Mouse (Mus musculus) embryonic facial prominence, embryonic 13.5 days (tissue): ENCODE results near the gene Gpr27. TPM values are rescaled to one million over a fixed set of nuclear protein-coding genes. Genes with fewer than 3 reads are reported as not detected.

ENCODE experiments used
- ATAC-seq: fragments of 200-750 bp; cut with Nextera tagmentation; 2 replicates; pipeline ENCODE4 v1.8.0; 2017; ENCODE audit warnings: low read depth; ENCODE audit not compliant: insufficient number of reproducible peaks, insufficient read depth, low FRiP score, low TSS enrichment
- H3K27ac ChIP-seq: fragments of 300-500 bp; sonication (generic); 2 replicates; pipeline ENCODE4 v1.5.1; 2015; ENCODE audit warnings: moderate library complexity, mild to moderate bottlenecking, inconsistent platforms
- H3K27me3 ChIP-seq: fragments of 300-500 bp; sonication (generic); 2 replicates; pipeline ENCODE4 v1.6.1; 2015; ENCODE audit warnings: mild to moderate bottlenecking, inconsistent platforms
- H3K36me3 ChIP-seq: fragments of 300-500 bp; sonication (generic); 2 replicates; pipeline ENCODE4 v1.6.1; 2015; ENCODE audit warnings: mild to moderate bottlenecking, inconsistent platforms
- H3K4me1 ChIP-seq: fragments of 300-500 bp; sonication (generic); 2 replicates; pipeline ENCODE4 v1.6.1; 2015; ENCODE audit warnings: inconsistent platforms
- H3K4me2 ChIP-seq: fragments of 300-500 bp; sonication (generic); 2 replicates; pipeline ENCODE4 v1.6.1; 2015; ENCODE audit warnings: moderate library complexity, mild to moderate bottlenecking, inconsistent platforms
- H3K4me3 ChIP-seq: fragments of 300-500 bp; sonication (generic); 2 replicates; pipeline ENCODE4 v1.5.1; 2015; ENCODE audit warnings: mild to moderate bottlenecking, inconsistent platforms
- H3K9ac ChIP-seq: fragments of 300-500 bp; sonication (generic); 2 replicates; pipeline ENCODE4 v1.6.1; 2015; ENCODE audit warnings: mild to moderate bottlenecking, inconsistent platforms
- H3K9me3 ChIP-seq: fragments of 300-500 bp; sonication (generic); 2 replicates; pipeline ENCODE4 v1.6.1; 2016; ENCODE audit warnings: inconsistent platforms
- WGBS: fragments of 180-500 bp; shearing (Covaris S2); methylation state at CpG from one replicate; pipeline ENCODE4 v1.1.7; 2015; ENCODE audit warnings: mixed read lengths; 5-methylcytosine and 5-hydroxymethylcytosine counted together
- polyA plus RNA-seq: library from polyadenylated mRNA; unstranded; fragments of >200 nt; fragmentation: Nextera tagmentation; extraction: Ambion mirVana; gene quantifications from 2 replicates; pipeline ENCODE4 v1.2.1, GENCODE M21; 2015

The Gpr27 gene
- polyA plus RNA-seq, 1 experiment from 2014 or later: 4.0 TPM

DNA sequence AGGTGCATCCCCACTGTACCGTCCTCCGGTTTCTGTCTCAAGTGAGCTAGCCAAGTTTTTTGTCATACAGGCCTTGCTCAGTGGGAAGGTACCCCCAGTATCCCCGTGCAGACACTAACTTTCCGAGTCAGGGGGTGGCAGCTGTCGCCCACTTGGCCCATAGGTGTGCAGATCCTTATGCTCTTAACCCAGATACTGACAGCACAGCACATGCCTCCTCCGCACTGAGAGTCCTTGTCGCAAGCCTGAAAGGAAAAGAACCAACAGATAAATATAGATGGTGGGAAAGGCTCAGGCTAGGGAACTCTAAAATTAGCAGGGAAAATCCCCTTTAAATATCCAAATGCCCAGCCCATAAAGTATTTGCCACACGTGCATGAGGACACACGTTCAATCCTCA is 29.9 kb downstream of the Gpr27 start:
- Histone ChIP-seq H3K27me3 (peaks cover 31% of the 10 kb centered on the region), H3K4me1 (peaks cover 20% of the 10 kb centered on the region)
- WGBS: 85% methylated on average over 9 of the region's 9 CpGs

DNA sequence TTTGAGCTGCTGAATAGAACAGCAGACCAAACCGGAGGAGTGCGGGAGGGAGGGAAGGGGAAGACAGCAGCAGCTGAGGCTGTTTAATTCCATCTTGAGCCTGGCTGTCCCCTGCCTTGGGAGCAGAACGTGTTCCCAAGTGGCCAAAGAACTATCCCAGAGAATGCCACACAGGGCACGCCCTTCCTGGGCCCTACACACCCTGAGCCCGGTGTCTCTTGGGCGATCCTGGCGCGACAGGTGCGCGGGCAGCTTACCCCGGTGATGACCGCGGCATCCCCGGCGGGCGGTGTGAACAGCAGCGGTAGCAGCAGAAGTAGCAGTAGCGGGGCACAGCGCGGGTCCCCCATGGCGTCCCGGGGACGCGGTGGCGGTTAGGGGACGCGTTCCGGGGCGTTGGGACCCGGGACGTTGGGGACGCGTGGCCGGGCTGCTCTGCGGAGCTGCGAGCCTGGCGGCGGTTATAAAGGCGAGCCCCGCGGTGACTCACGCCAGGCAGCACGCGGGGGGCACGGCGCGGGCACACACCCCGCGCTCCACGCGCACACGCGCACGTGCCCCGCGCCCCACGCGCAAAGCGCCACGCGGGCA is 33.6 kb downstream of the Gpr27 start, which contains the start of gene Prok2:
Gene Prok2, minus strand, starts transcription at position 422 of the 591 bp plus-strand sequence.
- Histone ChIP-seq H3K27me3 (peaks cover 54% of the 10 kb centered on the region), H3K9ac (peak within 1 kb of the TSS; percentile 67), H3K4me2 (peak within 1 kb of the TSS; percentile 98), H3K36me3 (no peaks in the 10 kb centered on the region), H3K9me3 (no peaks in the 10 kb centered on the region), H3K27ac (no peak within 1 kb of the TSS), H3K4me1 (peaks cover 20% of the 10 kb centered on the region), H3K4me3 (peak within 1 kb of the TSS; percentile 53)
- WGBS: under 1% methylated on average over 61 of the region's 61 CpGs
- ATAC-seq: no peak

More for the DNA sequence above, 29.9 kb downstream of the Gpr27 start:
- H3K4me3 ChIP-seq: no peak overlapping the region
- no peaks in the 10 kb centered on the region for H3K36me3 ChIP-seq
- H3K9me3 ChIP-seq: no peaks in the 10 kb centered on the region
- no peak overlapping the region for H3K4me2 ChIP-seq
- no peak for ATAC-seq
- no peak overlapping the region for H3K9ac ChIP-seq
- no peak overlapping the region for H3K27ac ChIP-seq

DNA sequence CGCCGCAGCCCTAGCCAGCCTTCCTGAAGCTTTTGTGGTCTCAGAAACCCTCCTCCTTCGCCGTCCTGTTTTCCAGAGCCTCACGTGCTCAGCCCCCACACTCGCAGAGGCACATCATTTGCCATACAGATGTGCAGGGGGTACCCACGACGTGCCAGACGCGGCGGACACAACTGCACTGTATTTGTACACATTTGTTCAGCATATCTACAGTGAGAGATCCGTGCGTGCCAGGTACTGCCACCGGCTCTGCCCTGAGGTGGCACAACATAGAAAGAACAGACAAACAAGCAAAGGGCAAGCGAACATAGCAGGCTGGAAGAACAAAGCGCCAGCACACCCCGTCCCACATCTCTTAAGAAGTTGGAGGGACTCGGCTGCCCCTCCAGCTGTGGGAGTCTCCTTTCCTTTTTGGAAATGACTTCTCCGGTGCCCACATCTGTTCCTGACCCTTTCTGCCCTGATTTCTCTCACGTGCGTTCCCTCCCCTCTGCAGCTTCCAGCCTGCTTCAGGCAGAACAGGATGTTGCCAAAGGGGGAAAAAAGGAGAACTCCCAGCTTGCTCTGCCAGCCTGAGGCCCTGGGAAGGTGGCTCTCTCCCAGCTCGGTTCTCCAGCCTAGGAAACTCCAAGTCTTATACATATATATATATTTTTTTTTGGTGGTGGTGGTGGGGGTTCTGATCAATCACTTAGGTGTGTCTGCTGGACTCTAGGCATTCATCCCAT is 34.3 kb downstream of the Gpr27 start:
- Histone ChIP-seq H3K9ac (peak overlapping the region; percentile 67), H3K27ac (no peak overlapping the region), H3K4me3 (peak overlapping the region; percentile 53), H3K36me3 (no peaks in the 10 kb centered on the region), H3K9me3 (no peaks in the 10 kb centered on the region), H3K4me1 (peaks cover 20% of the 10 kb centered on the region), H3K4me2 (peak overlapping the region; percentile 98), H3K27me3 (peaks cover 54% of the 10 kb centered on the region)
- no peak; the same call in 1 of the 2 replicates for ATAC-seq
- 2% methylated on average over 22 of the region's 22 CpGs for whole genome bisulfite sequencing

DNA sequence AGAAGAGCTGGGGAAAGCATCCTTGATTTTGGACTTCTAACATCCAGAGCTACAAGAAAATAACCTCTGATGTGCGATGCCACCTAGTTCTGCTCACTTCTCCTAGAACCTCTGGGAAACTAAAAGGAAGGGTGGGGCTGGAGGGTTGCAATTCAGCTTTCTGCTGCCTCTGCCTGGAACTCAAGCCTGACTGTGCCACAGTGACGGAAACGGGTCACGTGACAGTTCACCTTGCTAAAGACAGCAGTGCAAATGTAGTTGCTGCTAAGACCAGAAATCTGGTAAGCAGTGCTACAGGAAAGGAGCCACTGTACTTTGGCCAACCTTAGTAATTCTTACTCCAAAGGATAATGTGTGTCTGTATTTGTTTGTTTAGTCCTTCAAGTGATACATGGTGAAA is 37.4 kb downstream of the Gpr27 start:
- H3K27ac ChIP-seq: no peak overlapping the region
- no peaks in the 10 kb centered on the region for H3K9me3 ChIP-seq
- peaks cover 20% of the 10 kb centered on the region for H3K4me1 ChIP-seq
- ATAC-seq: no peak
- H3K9ac ChIP-seq: no peak overlapping the region
- H3K4me3 ChIP-seq: no peak overlapping the region
- no peaks in the 10 kb centered on the region for H3K36me3 ChIP-seq
- WGBS: 87% methylated on average over 4 of the region's 4 CpGs
- H3K27me3 ChIP-seq: peaks cover 50% of the 10 kb centered on the region
- no peak overlapping the region for H3K4me2 ChIP-seq

DNA sequence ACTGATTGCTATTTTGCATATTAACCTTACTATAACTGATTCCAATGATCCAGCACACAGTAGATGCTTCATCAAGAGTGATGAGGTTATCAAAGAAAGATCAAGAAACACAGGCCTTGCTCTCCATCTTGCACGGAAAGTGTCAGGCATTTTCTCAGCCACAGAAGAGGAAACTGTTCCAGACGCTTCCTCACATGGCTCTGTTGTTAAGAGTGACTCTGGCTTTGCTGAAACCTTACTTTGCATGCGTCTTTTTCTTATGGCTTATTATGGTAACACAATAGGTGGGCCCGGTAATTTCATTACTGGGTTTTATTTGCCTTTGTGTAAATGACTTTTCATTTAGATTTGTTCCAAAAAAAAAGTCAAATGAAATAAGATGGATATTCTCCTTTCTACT is 39.4 kb downstream of the Gpr27 start:
- H3K9me3 ChIP-seq: no peaks in the 10 kb centered on the region
- H3K27ac ChIP-seq: no peak overlapping the region
- H3K27me3 ChIP-seq: peaks cover 31% of the 10 kb centered on the region
- no peak overlapping the region for H3K9ac ChIP-seq
- no peak overlapping the region for H3K4me2 ChIP-seq
- H3K36me3 ChIP-seq: no peaks in the 10 kb centered on the region
- WGBS: 86% methylated on average over 4 of the region's 4 CpGs
- no peak for ATAC-seq
- peaks cover 4% of the 10 kb centered on the region for H3K4me1 ChIP-seq
- H3K4me3 ChIP-seq: no peak overlapping the region

DNA sequence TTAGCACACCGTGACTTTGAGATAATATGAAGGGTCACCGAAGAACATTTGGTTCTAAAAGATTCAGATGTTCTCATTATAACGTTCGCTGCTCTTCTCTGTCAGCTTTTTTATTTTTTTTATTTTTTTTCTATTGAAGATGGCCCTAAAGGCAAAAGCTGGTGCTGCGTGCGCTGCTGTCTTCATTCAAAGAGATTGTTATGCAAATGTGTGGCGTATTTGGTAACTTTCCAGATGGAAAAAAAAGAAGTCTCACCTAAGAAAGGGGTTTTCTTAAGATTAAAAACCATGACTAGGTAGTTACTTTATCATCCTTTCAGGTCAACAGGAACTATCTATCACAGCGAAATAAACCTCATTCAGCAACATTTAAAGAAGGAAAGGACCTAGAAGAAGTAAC is 40.2 kb downstream of the Gpr27 start:
- Histone ChIP-seq H3K4me3 (no peak overlapping the region), H3K27ac (no peak overlapping the region), H3K27me3 (peaks cover 24% of the 10 kb centered on the region), H3K9ac (no peak overlapping the region), H3K4me1 (no peaks in the 10 kb centered on the region), H3K4me2 (no peak overlapping the region), H3K9me3 (no peaks in the 10 kb centered on the region), H3K36me3 (no peaks in the 10 kb centered on the region)
- ATAC-seq: no peak
- 81% methylated on average over 8 of the region's 8 CpGs for whole genome bisulfite sequencing

DNA sequence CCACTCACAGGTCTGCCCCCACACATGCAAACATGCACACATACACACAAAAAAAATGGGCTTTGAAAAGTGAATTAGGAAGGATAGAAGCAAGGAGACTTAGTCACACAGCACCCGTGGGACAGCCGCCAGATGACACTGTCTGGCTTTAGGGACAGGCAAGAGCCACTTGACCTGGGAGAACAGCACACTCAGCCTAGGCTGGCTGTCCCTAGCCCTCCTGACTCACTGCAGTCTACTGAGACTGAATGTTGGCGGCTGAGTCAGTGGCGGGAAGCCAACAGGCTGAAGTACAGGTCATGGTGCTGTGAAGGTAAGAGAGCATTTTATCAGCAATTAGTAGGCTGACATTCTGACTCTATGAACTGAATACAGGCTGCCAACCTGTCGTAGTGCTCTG is 42.2 kb downstream of the Gpr27 start:
- Histone ChIP-seq H3K36me3 (no peaks in the 10 kb centered on the region), H3K4me2 (no peak overlapping the region), H3K4me1 (no peaks in the 10 kb centered on the region), H3K9me3 (no peaks in the 10 kb centered on the region), H3K27ac (no peak overlapping the region), H3K4me3 (no peak overlapping the region), H3K27me3 (peaks cover 11% of the 10 kb centered on the region), H3K9ac (no peak overlapping the region)
- ATAC-seq: no peak
- WGBS: 79% methylated on average over 5 of the region's 5 CpGs

DNA sequence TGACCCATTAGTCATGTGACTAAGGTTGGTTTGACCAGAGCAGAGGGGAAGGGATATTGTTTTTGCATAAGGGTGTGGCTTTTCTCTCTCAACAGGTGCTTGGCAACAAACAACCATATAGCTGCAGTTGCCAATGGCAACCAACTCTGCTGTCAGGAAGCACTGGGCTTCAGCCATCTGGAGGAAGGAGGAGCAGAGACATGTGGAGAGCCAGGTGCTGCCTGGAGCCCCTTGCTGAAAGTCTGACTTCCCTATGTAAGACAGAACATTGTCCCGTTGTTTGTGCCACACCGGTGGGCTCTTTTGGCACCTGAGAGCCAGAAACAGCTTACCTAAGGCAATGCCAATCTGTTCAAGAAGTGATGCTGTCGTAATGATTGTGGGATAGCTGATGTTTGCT is 50.4 kb downstream of the Gpr27 start:
- Histone ChIP-seq H3K9ac (no peak overlapping the region), H3K4me3 (no peak overlapping the region), H3K4me1 (no peaks in the 10 kb centered on the region), H3K4me2 (no peak overlapping the region), H3K27me3 (no peaks in the 10 kb centered on the region), H3K36me3 (no peaks in the 10 kb centered on the region), H3K9me3 (no peaks in the 10 kb centered on the region), H3K27ac (no peak overlapping the region)
- 82% methylated on average over 3 of the region's 3 CpGs for WGBS
- no peak for ATAC-seq

Other genes with a start within 250 kb of the Gpr27 start
- 66.7 TPM in 2 replicates for gene Foxp1, start 170.0 kb upstream of the Gpr27 start, polyA plus RNA-seq
- 15.6 and 16.7 TPM in 2 replicates for gene Eif4e3, start 25.9 kb upstream of the Gpr27 start, polyA plus RNA-seq
- 3.2 and 3.4 TPM in 2 replicates for gene Gm20696, start 25.9 kb upstream of the Gpr27 start, polyA plus RNA-seq
- gene Prok2, start 33.7 kb downstream of the Gpr27 start, polyA plus RNA-seq: 1.5 and 2.0 TPM in 2 replicates